Mouse (Mus musculus): ENCODE data around the gene Exoc2.

DNA sequence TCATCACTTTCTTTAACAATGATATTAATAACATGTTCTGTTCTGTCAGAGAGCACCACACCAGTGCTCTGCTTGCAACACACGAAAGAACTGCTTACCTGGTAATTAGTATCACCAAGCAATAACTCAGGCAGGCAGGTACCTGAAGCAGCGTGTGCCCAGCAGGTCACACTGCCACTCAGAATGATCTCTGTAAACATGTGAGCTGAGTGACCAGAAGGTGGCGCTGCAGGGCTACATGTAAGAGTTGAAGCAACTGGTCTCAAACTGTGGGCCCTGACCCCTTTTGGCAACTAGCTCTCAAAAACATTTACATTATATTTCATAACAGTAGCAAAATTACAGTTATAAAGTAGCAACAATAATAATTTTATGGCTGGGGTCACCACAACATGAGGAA, 85.4 kb downstream of the Exoc2 start:
- TF ChIP-seq EP300 (optimal IDR thresholded peaks at IDR 0.05) (no peak), CTCF (IDR thresholded peaks at IDR 0.05; ENCODE audit: low read depth) (peak; percentile 94)
